Mouse (Mus musculus) intestine, postnatal 0 days (tissue): ENCODE data around the gene Fgf7. TPM values are rescaled to one million over a fixed set of nuclear protein-coding genes. Genes with fewer than 3 reads are reported as not detected.

Experiments used
- ATAC-seq: fragments of 200-750 bp; cut with Nextera tagmentation; 2 replicates; pipeline ENCODE4 v1.8.0; 2017; ENCODE audit warnings: mild to moderate bottlenecking, moderate TSS enrichment, moderate library complexity
- H3K27ac ChIP-seq: fragments of 300-500 bp; sonication (generic); 2 replicates; pipeline ENCODE4 v1.5.1; 2014; ENCODE audit warnings: mild to moderate bottlenecking, low read depth, low read length, moderate library complexity
- H3K27me3 ChIP-seq: fragments of 300-500 bp; sonication (generic); replicated peaks from 2 replicates; pipeline ENCODE4 v1.6.1; 2014; ENCODE audit warnings: low read length, mixed read lengths; ENCODE audit not compliant: control insufficient read depth, insufficient read depth
- H3K36me3 ChIP-seq: fragments of 300-500 bp; sonication (generic); 2 replicates; pipeline ENCODE4 v1.6.1; 2014; ENCODE audit warnings: mild to moderate bottlenecking, moderate library complexity; ENCODE audit not compliant: control insufficient read depth, insufficient read depth
- H3K4me1 ChIP-seq: fragments of 300-500 bp; sonication (generic); replicated peaks from 2 replicates; pipeline ENCODE4 v1.6.1; 2014; ENCODE audit warnings: antibody characterized with exemption, low read length, mixed read lengths; ENCODE audit not compliant: control insufficient read depth, insufficient read depth
- H3K4me2 ChIP-seq: fragments of 300-500 bp; sonication (generic); replicated peaks from 2 replicates; pipeline ENCODE4 v1.6.1; 2014; ENCODE audit warnings: low read depth, mild to moderate bottlenecking, moderate library complexity
- H3K4me3 ChIP-seq: fragments of 300-500 bp; sonication (generic); 2 replicates; pipeline ENCODE4 v1.5.1; 2014; ENCODE audit warnings: low read depth, low read length
- H3K9ac ChIP-seq: fragments of 300-500 bp; sonication (generic); 2 replicates; pipeline ENCODE4 v1.6.1; 2014; ENCODE audit warnings: mild to moderate bottlenecking, low read depth, low read length
- H3K9me3 ChIP-seq: fragments of 300-500 bp; sonication (generic); 2 replicates; pipeline ENCODE4 v1.6.1; 2016; ENCODE audit warnings: mixed run types; ENCODE audit not compliant: control insufficient read depth
- CTCF ChIP-seq: sonication (generic); IDR thresholded peaks from 2 replicates; pipeline ENCODE4 v1.5.1; 2016; ENCODE audit warnings: low read depth, mild to moderate bottlenecking, control low read depth, antibody characterized with exemption, moderate library complexity
- WGBS: fragments of 180-500 bp; shearing (Covaris S2); extraction: QIAGEN DNeasy Blood & Tissue Kit; methylation state at CpG from one replicate; pipeline ENCODE4 v1.1.7; 2014; 5-methylcytosine and 5-hydroxymethylcytosine counted together
- polyA plus RNA-seq: library from polyadenylated mRNA; unstranded; fragments of >200 nt; fragmentation: Nextera tagmentation; extraction: Ambion mirVana; gene quantifications from 2 replicates; pipeline ENCODE4 v1.2.1, GENCODE M21; 2015

The Fgf7 gene
- polyA plus RNA-seq, 1 experiment from 2014 or later = 0.95 TPM

GRCm38 (mm10) chr2:126069740-126070139 is 35.3 kb downstream of the Fgf7 start:
- Histone ChIP-seq H3K4me3 (no peak overlapping the region), H3K27ac (no peak overlapping the region), H3K27me3 (no peaks in the 10 kb centered on the region), H3K9me3 (no peaks in the 10 kb centered on the region), H3K4me2 (no peak overlapping the region), H3K9ac (no peak overlapping the region), H3K36me3 (no peaks in the 10 kb centered on the region), H3K4me1 (no peaks in the 10 kb centered on the region)
- WGBS = 71% methylated on average over 1 of the region's 1 CpGs
- no peak for ATAC-seq
- TF ChIP-seq CTCF = no peak

GRCm38 (mm10) chr2:126073744-126074143 is 39.3 kb downstream of the Fgf7 start:
- Histone ChIP-seq H3K4me2 (no peak overlapping the region), H3K4me1 (no peaks in the 10 kb centered on the region), H3K27ac (no peak overlapping the region), H3K27me3 (no peaks in the 10 kb centered on the region), H3K4me3 (no peak overlapping the region), H3K36me3 (no peaks in the 10 kb centered on the region), H3K9me3 (no peaks in the 10 kb centered on the region), H3K9ac (no peak overlapping the region)
- WGBS = 73% methylated on average over 4 of the region's 4 CpGs
- ATAC-seq = no peak
- TF ChIP-seq CTCF = no peak

GRCm38 (mm10) chr2:126076506-126076905 is 42.0 kb downstream of the Fgf7 start:
- H3K4me1 ChIP-seq = no peaks in the 10 kb centered on the region
- no peaks in the 10 kb centered on the region for H3K9me3 ChIP-seq
- no peak overlapping the region for H3K9ac ChIP-seq
- TF ChIP-seq CTCF = no peak
- no peak for ATAC-seq
- H3K36me3 ChIP-seq = no peaks in the 10 kb centered on the region
- H3K4me2 ChIP-seq = no peak overlapping the region
- no peaks in the 10 kb centered on the region for H3K27me3 ChIP-seq
- no peak overlapping the region for H3K27ac ChIP-seq
- 88% methylated on average over 6 of the region's 6 CpGs for WGBS
- no peak overlapping the region for H3K4me3 ChIP-seq

GRCm38 (mm10) chr2:126079086-126079485 is 44.6 kb downstream of the Fgf7 start:
- Histone ChIP-seq H3K9me3 (no peaks in the 10 kb centered on the region), H3K4me1 (no peaks in the 10 kb centered on the region), H3K27me3 (no peaks in the 10 kb centered on the region), H3K9ac (no peak overlapping the region), H3K4me2 (no peak overlapping the region), H3K4me3 (no peak overlapping the region), H3K27ac (no peak overlapping the region), H3K36me3 (no peaks in the 10 kb centered on the region)
- WGBS = 65% methylated on average over 2 of the region's 2 CpGs
- no peak for TF ChIP-seq CTCF
- no peak for ATAC-seq

GRCm38 (mm10) chr2:126084326-126084725 is 49.9 kb downstream of the Fgf7 start:
- 75% methylated on average over 3 of the region's 3 CpGs for WGBS
- H3K9ac ChIP-seq = no peak overlapping the region
- no peak for TF ChIP-seq CTCF
- H3K4me3 ChIP-seq = no peak overlapping the region
- H3K4me1 ChIP-seq = no peaks in the 10 kb centered on the region
- no peaks in the 10 kb centered on the region for H3K9me3 ChIP-seq
- no peak for ATAC-seq
- no peaks in the 10 kb centered on the region for H3K36me3 ChIP-seq
- H3K27me3 ChIP-seq = no peaks in the 10 kb centered on the region
- no peak overlapping the region for H3K27ac ChIP-seq
- no peak overlapping the region for H3K4me2 ChIP-seq

- TF ChIP-seq CTCF = no peak
- H3K27me3 ChIP-seq = no peaks in the 10 kb centered on the region
- no peak overlapping the region for H3K27ac ChIP-seq
- no peak overlapping the region for H3K9ac ChIP-seq
- no peaks in the 10 kb centered on the region for H3K9me3 ChIP-seq
- ATAC-seq = no peak
- H3K4me3 ChIP-seq = no peak overlapping the region
- no peaks in the 10 kb centered on the region for H3K4me1 ChIP-seq
- no peaks in the 10 kb centered on the region for H3K36me3 ChIP-seq
- WGBS = 77% methylated on average over 8 of the region's 8 CpGs
- H3K4me2 ChIP-seq = no peak overlapping the region
Observed at GRCm38 (mm10) chr2:126086187-126086586, 51.7 kb downstream of the Fgf7 start.

- ATAC-seq = no peak
- H3K9ac ChIP-seq = no peak overlapping the region
- no peak overlapping the region for H3K27ac ChIP-seq
- TF ChIP-seq CTCF = no peak
- H3K36me3 ChIP-seq = no peaks in the 10 kb centered on the region
- H3K4me1 ChIP-seq = no peaks in the 10 kb centered on the region
- no peaks in the 10 kb centered on the region for H3K27me3 ChIP-seq
- no peaks in the 10 kb centered on the region for H3K9me3 ChIP-seq
- H3K4me3 ChIP-seq = no peak overlapping the region
- H3K4me2 ChIP-seq = no peak overlapping the region
- 71% methylated on average over 5 of the region's 5 CpGs for WGBS
Observed at GRCm38 (mm10) chr2:126090432-126090831, 56.0 kb downstream of the Fgf7 start.
